Mouse (Mus musculus) embryonic fibroblast, embryonic 13.5 days (primary cell): ENCODE data around the gene Arnt2. TPM values are rescaled to one million over a fixed set of nuclear protein-coding genes. Genes with fewer than 3 reads are reported as not detected.

Experiments
- H3K27ac ChIP-seq: 2 replicates; pipeline ENCODE4 v1.5.1; 2012; ENCODE audit warnings: low read length, control low read depth, inconsistent platforms; ENCODE audit not compliant: insufficient read depth
- H3K4me1 ChIP-seq: 2 replicates; pipeline ENCODE4 v1.6.1; 2011; ENCODE audit warnings: low read length; ENCODE audit not compliant: control insufficient read depth, insufficient read depth
- H3K4me3 ChIP-seq: 2 replicates; pipeline ENCODE4 v1.5.1; 2011; ENCODE audit warnings: mild to moderate bottlenecking, control low read depth, low read length; ENCODE audit not compliant: insufficient read depth
- CTCF ChIP-seq: IDR thresholded peaks from 2 replicates; pipeline ENCODE4 v1.5.1; 2011; ENCODE audit warnings: mild to moderate bottlenecking, control low read depth, low read length, moderate library complexity, borderline replicate concordance; ENCODE audit not compliant: insufficient read depth
- POLR2A ChIP-seq: IDR thresholded peaks from 2 replicates; pipeline ENCODE4 v1.6.1; 2011; ENCODE audit warnings: low read depth, mild to moderate bottlenecking, control low read depth, low read length, moderate library complexity
- polyA plus RNA-seq: library from polyadenylated mRNA; stranded (reverse); fragments of >200 nt; gene quantifications from 2 replicates; pipeline ENCODE4 v1.2.4, GENCODE M21; 2011; ENCODE audit warnings: low read depth; ENCODE audit not compliant: missing spikeins, insufficient read length

Gene Arnt2
- polyA plus RNA-seq = 14.4 and 20.2 TPM in 2 replicates

DNA sequence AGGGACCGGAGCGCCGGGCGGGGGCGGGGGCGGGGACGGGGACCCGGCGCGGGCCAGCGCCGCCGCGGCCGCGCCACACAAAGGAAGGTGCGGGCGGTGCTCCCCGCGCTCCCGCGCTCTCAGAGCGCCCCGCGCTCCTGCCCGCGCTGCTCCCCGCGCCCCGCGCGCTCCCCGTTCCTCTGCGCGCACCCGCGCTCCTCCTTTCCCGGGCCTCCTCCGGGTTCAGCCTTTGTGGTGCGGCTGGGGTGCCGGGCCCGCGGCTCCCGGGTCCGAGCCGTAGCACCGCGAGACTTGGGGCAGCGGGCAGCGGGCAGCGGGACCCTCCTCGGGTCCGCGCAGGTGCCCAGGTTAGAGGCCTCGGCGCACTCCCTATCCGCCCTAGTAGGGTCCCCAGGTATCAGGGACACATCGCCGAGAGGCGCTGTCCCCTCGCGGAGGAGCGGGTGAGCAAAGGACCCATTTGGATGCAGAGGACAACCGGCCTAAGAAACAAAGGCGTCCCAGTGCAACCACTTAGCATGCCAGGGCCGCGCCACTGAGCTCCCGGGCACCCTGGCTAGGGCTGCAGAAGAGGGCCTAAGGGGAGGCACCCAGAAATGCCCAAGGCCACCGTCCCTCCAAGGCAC lies at the start of gene Arnt2:
Gene Arnt2 (minus strand): TSS at position 281 of the 626 bp plus-strand sequence.
- Histone ChIP-seq H3K4me1 (peaks cover 3% of the 10 kb centered on the region; the same call in 1 of the 2 replicates), H3K27ac (no peak within 1 kb of the TSS), H3K4me3 (peak within 1 kb of the TSS; percentile 63)
- TF ChIP-seq POLR2A (no peak), CTCF (no peak)

DNA sequence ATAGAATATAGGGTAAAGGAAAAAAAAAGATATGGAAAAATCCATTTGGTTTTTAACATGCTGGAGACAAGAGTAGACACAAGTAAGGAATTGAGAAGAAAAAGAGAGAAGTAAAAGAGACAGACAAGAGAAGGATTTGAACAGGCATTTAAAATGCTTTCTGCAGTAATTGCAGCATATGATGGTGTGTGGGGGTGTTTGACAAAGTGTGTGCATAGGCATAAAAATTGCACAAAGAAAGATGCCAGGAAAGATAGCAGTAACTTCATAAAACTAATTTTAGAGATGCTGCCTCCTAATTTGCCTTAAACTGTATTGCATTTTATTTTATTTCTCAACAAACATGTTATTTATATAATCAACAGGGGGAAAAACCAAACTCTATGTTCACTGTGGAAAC lies 41.7 kb upstream of the Arnt2 start:
- Histone ChIP-seq H3K4me1 (no peaks in the 10 kb centered on the region), H3K4me3 (no peak overlapping the region), H3K27ac (no peak overlapping the region)
- TF ChIP-seq POLR2A = no peak
- no peak for TF ChIP-seq CTCF

DNA sequence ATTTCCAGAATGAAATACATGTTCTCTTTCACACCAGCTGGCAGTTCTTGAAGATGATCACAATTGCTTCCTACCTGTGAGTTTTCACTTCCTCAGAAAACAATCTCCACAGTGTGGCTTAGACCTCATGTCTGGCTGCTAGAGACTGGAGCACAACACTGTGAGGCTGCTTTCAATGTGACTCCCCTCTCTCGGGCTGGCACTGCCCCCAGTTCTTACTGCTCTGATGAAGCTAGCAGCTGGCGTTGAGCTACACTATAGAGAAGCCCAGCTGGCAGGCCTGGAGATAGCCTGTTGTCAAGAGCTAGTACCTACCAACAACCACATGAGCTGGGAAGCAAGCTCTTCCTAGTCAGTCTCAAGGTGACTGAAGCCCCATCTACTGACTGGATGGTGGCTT lies 39.1 kb upstream of the Arnt2 start:
- H3K4me1 ChIP-seq = no peaks in the 10 kb centered on the region
- H3K4me3 ChIP-seq = no peak overlapping the region
- H3K27ac ChIP-seq = no peak overlapping the region
- TF ChIP-seq POLR2A (no peak), CTCF (no peak)

DNA sequence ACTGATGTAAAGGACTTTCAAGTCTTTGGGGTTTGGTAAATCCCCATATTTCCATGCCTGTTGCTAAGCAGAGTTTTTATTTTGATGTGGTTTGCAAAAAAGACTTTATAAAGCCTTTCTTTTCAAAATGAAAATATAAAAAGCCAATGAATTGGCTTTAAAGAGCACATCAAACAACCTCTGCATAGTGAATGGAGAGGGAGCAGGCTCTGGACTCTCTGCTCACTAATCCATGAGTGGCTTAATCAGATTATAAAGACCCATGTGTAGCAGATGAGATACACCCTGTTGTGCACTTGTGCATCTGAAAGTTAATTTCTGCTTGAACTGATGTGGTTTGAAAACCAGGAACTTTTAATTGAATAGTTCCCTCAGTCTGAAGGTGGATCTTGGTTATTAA lies 38.5 kb upstream of the Arnt2 start:
- TF ChIP-seq POLR2A = no peak
- no peak for TF ChIP-seq CTCF
- no peak overlapping the region for H3K27ac ChIP-seq

DNA sequence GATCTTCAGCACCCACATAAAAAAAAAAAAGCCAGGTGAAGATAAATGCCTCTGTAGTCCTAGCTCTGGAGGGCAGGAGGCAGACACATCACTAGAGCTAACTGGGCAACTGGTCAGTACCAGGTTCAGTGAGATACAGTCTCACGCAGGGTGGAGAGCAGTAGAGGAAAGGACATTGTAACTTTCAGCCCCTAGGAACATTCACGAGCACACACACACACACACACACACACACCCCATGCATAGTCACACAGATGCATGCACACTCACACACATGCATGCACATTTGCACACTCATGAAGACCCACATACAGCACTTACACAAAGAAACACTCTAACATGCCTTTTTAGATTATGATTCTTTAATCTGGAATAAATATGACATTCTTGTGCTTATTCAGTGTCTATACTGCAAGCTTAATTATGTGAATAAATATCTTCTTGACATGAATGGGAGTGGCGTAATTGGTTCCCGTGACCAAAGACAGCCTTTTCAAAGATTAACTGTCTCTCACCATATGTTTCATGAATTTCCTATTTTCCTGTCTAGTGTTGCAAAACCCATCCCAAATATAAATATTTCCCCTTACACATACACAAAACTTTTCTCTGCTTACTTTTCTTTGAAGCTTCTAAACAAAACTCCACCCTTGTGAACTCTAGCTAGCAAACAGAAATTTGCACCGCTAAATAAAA lies 37.9 kb upstream of the Arnt2 start:
- Histone ChIP-seq H3K4me1 (no peaks in the 10 kb centered on the region), H3K4me3 (no peak overlapping the region), H3K27ac (no peak overlapping the region)
- no peak for TF ChIP-seq CTCF
- no peak for TF ChIP-seq POLR2A

More for the DNA sequence above, 38.5 kb upstream of the Arnt2 start:
- H3K4me1 ChIP-seq = no peaks in the 10 kb centered on the region
- no peak overlapping the region for H3K4me3 ChIP-seq

DNA sequence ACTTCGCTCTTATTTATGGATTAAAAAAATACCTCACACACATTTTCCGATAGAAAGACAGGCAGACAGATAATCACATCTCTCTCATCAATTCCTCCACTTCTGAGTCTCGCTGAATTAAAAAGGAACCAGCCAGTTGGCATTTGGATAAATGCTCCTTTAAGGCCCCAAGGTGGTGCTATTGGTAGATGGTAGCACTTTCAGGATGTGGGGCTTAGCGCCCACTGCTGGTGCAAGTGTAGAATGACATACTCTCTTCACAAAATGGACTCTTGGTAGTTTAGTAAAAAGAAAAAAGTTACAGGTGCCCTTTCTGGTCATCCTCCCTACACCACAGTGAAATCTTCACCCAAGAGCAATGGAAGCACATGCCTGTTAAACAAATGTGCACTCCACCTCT lies 37.1 kb upstream of the Arnt2 start:
- Histone ChIP-seq H3K27ac (no peak overlapping the region), H3K4me3 (no peak overlapping the region), H3K4me1 (no peaks in the 10 kb centered on the region)
- no peak for TF ChIP-seq POLR2A
- peak; percentile 85 for TF ChIP-seq CTCF

DNA sequence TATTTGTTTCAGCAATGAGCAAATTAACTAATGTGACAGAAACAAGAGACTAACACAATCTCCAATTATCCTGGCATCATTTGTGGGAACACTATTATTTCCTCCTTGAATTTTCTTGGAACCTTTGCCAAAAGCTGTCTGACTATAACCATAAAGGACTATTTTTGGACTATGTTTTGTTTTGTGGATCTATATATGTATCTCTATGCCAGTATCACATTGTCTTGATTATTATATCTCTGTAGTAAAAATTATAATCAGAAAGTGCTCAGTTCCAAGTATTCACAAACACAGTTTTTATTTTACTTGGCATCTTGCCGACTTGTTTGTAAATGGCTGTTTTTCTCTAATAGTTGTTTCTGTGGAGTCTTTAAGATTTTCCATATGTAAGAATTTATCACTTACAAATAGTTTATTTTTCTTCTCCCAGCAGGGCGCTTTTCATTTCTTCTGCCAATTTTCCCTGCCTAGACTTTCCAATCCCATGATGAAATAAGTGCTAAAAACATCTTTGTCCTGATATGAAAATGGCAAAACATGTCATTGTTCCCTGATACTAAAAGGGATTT lies 32.5 kb upstream of the Arnt2 start:
- TF ChIP-seq CTCF (no peak), POLR2A (no peak)
- H3K4me3 ChIP-seq = no peak overlapping the region
- no peaks in the 10 kb centered on the region for H3K4me1 ChIP-seq
- no peak overlapping the region for H3K27ac ChIP-seq

DNA sequence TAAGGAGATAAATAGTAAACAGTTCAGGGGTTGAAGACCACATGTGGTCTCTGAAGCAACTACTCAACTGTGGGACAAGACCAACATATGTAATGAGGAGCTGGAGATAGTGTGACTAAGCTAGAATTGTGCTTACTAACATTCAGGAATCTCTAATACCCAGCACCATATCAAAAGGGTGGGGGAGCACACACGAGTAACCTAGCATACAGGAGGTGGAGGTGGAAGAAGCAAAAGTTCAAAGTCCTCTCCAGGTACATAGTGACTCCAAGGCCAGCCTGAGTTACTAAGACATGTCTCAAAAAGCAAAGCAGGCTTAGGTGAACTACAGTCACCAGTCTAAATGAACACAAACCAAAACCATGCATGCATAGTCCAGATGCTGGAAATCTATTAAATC lies 29.6 kb upstream of the Arnt2 start:
- H3K4me3 ChIP-seq = no peak overlapping the region
- H3K4me1 ChIP-seq = no peaks in the 10 kb centered on the region

DNA sequence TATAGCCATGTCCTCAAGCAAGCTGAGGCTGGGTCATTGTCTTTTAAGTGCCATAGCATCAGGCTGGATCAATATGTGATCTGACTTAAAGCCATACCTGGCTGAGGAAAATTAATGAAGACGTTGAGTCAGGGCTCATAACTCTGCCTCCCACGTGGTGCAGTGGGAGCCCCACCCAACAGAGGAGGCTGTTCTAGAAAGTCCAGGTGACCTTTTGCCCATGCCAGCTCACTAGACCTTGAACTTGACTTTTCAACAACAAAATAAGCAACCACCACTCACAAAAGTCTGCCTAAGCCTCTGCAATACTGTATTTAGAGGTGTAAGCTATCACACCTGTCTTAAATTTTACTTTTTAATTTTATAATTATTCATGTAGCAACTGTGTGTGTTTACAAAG lies 24.9 kb upstream of the Arnt2 start:
- no peak overlapping the region for H3K27ac ChIP-seq
- no peak overlapping the region for H3K4me3 ChIP-seq
- H3K4me1 ChIP-seq = peaks cover 3% of the 10 kb centered on the region; the same call in 1 of the 2 replicates
- TF ChIP-seq POLR2A = no peak
- no peak for TF ChIP-seq CTCF

More for the DNA sequence above, 29.6 kb upstream of the Arnt2 start:
- no peak overlapping the region for H3K27ac ChIP-seq
- no peak for TF ChIP-seq POLR2A
- no peak for TF ChIP-seq CTCF

DNA sequence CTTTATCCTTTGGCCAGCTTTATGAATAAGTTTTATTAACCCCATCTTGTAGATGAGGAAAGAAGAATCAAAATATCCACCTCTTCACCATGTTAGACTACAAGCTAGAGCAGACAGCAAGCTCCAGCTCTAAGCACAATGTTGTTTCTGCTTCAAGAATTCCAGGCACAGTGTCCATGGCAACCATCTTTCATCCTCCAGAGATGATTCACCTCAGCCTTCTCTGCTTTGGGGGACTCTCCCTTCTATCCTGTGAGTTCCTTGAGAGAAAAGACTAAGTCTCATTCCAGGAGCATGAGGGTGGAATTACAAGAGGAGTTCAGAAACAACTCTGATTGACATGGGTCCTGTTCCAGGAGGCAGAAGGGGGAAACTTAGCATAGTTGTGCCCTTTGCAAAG lies 22.2 kb upstream of the Arnt2 start:
- TF ChIP-seq POLR2A (no peak), CTCF (no peak)
- Histone ChIP-seq H3K4me1 (peaks cover 3% of the 10 kb centered on the region; the same call in 1 of the 2 replicates), H3K4me3 (no peak overlapping the region), H3K27ac (no peak overlapping the region)
